Mouse (Mus musculus) bone marrow macrophage, adult 2 months (primary cell): ENCODE data around the gene Hsp90b1.

ENCODE experiments used
- CTCF ChIP-seq: IDR thresholded peaks from 2 replicates; pipeline ENCODE4 v1.5.1; 2012; ENCODE audit warnings: low read depth, mild to moderate bottlenecking, low read length, moderate library complexity
- POLR2A ChIP-seq: IDR thresholded peaks from 2 replicates; pipeline ENCODE4 v1.6.1; 2012; ENCODE audit warnings: mild to moderate bottlenecking, low read depth, low read length, borderline replicate concordance

DNA sequence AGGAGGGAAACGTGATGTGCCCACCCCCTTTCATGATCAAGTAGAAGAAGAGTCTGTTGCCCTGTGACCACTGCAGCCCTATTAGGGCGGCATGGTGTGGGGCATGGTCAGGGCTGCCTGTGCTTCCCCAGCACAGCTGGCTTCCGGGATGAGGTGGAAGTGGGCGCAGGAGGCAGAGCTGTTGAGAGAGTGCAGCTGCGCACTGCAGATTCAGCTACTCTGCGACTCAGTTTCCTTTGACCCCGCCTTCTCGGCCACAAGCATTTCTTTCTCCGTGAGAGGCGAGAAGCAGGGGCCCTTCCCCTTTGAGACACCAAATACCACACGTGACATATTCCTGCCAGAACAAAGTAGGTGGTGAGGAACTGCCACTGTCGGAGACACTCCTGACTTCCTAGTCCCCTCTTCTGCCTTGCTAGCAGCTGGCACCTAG, 22.3 kb upstream of the Hsp90b1 start:
- TF ChIP-seq POLR2A (0 out of 2 replicates have a peak, but pooled peaks have one; percentile 4), CTCF (no peak)
